Mouse (Mus musculus) neural tube, embryonic 14.5 days (tissue): Measurements from ENCODE around the gene Comp. TPM values are rescaled to one million over a fixed set of nuclear protein-coding genes. Genes with fewer than 3 reads are reported as not detected.

Experiments used
- ATAC-seq: fragments of 200-750 bp; cut with Nextera tagmentation; 2 replicates; pipeline ENCODE4 v1.8.0; 2017; ENCODE audit warnings: low read depth, mild to moderate bottlenecking, moderate TSS enrichment, moderate library complexity
- H3K27ac ChIP-seq: fragments of 300-500 bp; sonication (generic); 2 replicates; pipeline ENCODE4 v1.5.1; 2014; ENCODE audit warnings: low read depth, mild to moderate bottlenecking, control low read depth, low read length, moderate library complexity, mixed read lengths
- H3K27me3 ChIP-seq: fragments of 300-500 bp; sonication (generic); 2 replicates; pipeline ENCODE4 v1.6.1; 2014; ENCODE audit warnings: low read length; ENCODE audit not compliant: control insufficient read depth, insufficient read depth
- H3K36me3 ChIP-seq: fragments of 300-500 bp; sonication (generic); 2 replicates; pipeline ENCODE4 v1.6.1; 2014; ENCODE audit warnings: low read length, mixed read lengths; ENCODE audit not compliant: control insufficient read depth, insufficient read depth
- H3K4me1 ChIP-seq: fragments of 300-500 bp; sonication (generic); 2 replicates; pipeline ENCODE4 v1.6.1; 2014; ENCODE audit warnings: low read length; ENCODE audit not compliant: control insufficient read depth, insufficient read depth
- H3K4me2 ChIP-seq: fragments of 300-500 bp; sonication (generic); 2 replicates; pipeline ENCODE4 v1.6.1; 2014; ENCODE audit warnings: mild to moderate bottlenecking, low read depth, low read length, control low read depth
- H3K4me3 ChIP-seq: fragments of 300-500 bp; sonication (generic); 2 replicates; pipeline ENCODE4 v1.5.1; 2014; ENCODE audit warnings: low read depth, low read length, control low read depth, mixed read lengths
- H3K9ac ChIP-seq: fragments of 300-500 bp; sonication (generic); replicated peaks from 2 replicates; pipeline ENCODE4 v1.6.1; 2014; ENCODE audit warnings: low read depth, mild to moderate bottlenecking, control low read depth, low read length, mixed read lengths
- H3K9me3 ChIP-seq: fragments of 300-500 bp; sonication (generic); 2 replicates; pipeline ENCODE4 v1.6.1; 2016; ENCODE audit warnings: low read length; ENCODE audit not compliant: control insufficient read depth
- WGBS: fragments of 180-500 bp; shearing (Covaris S2); extraction: QIAGEN DNeasy Blood & Tissue Kit; methylation state at CpG from one replicate; pipeline ENCODE4 v1.1.7; 2014; 5-methylcytosine and 5-hydroxymethylcytosine counted together
- polyA plus RNA-seq: library from polyadenylated mRNA; unstranded; fragments of >200 nt; fragmentation: Nextera tagmentation; extraction: Ambion mirVana; gene quantifications from 2 replicates; pipeline ENCODE4 v1.2.1, GENCODE M21; 2014

Comp gene
- polyA plus RNA-seq, 1 experiment from 2014 or later = 0.20 TPM

DNA sequence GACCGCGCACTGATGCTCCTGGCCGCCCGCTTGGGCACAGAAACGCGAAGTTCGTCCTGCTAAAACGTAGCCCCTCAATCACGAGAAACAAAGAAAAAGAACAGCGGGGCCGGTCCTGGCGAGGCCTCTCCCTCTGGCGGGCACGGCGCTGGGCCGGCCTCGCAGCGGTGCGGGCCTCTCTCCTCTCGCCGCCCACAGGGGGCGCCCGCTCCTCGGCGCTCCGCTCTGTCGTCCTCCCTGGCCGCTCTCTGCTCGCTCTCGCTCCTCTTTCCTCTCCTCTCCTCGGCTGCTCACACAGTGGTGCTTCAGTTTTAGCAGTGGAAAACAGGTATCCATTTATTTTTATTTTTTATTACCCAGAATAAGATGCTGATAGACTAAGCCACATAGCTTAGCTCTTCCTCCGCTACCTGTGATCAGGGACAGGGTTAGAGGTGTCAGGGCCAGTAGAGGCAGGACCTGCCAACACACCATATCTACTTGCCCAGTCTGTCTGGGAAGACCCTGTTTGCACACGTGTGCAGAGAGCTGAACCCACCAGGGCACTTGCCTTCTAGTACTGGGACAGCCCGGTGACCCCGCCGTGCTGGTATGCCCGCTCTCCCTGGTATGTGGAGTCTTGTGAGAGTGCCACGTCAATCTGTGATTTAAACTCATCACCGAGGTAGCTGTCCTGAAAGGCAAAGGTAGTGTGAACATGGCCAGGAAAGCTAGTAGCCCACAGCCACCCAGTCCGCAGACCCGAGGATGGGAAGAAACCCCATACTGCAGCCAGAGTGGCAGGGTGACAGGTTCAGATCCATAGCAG lies 41.1 kb upstream of the Comp start:
- 23% methylated on average over 41 of the region's 41 CpGs for WGBS
- H3K27ac ChIP-seq = peak overlapping the region; percentile 28; the same call in 1 of the 2 replicates
- no peaks in the 10 kb centered on the region for H3K27me3 ChIP-seq
- ATAC-seq = peak; percentile 77; the same call in 1 of the 2 replicates
- H3K4me2 ChIP-seq = no peak overlapping the region
- no peaks in the 10 kb centered on the region for H3K9me3 ChIP-seq
- no peak overlapping the region for H3K9ac ChIP-seq
- peaks cover 21% of the 10 kb centered on the region for H3K4me1 ChIP-seq
- peaks cover 79% of the 10 kb centered on the region for H3K36me3 ChIP-seq
- H3K4me3 ChIP-seq = 0 out of 2 replicates have a peak overlapping the region, but pooled peaks have one; percentile 3

GRCm38 (mm10) chr8:70332878-70333202 lies 40.5 kb upstream of the Comp start:
- Histone ChIP-seq H3K9ac (no peak overlapping the region), H3K27me3 (no peaks in the 10 kb centered on the region), H3K4me3 (no peak overlapping the region), H3K9me3 (no peaks in the 10 kb centered on the region), H3K36me3 (peaks cover 81% of the 10 kb centered on the region), H3K4me1 (peaks cover 21% of the 10 kb centered on the region), H3K27ac (no peak overlapping the region), H3K4me2 (no peak overlapping the region)
- 90% methylated on average over 6 of the region's 6 CpGs for WGBS
- ATAC-seq = no peak

DNA sequence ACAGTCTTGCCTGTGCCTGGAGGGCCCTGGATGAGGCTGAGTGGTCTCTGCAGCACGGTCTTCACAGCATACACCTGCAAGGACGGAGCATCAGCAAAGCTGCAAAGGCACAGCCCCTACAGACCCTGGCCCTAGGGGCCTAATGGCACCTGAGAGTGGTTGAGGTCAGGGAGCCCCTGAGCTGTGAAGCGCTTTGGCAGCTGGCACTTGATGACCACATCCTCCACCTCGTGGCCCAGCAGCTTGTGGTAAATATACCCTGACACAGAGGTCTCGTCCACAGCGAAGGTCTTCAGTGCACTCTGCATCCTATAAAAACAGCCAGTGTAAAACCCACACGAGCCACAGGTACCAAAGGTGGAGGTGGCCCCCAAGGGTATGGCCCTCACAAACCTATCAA lies 34.4 kb upstream of the Comp start:
- no peaks in the 10 kb centered on the region for H3K9me3 ChIP-seq

GRCm38 (mm10) chr8:70340659-70341058 lies 32.7 kb upstream of the Comp start:
- Histone ChIP-seq H3K27ac (no peak overlapping the region), H3K9me3 (no peaks in the 10 kb centered on the region), H3K36me3 (peaks cover 58% of the 10 kb centered on the region), H3K4me1 (no peaks in the 10 kb centered on the region), H3K9ac (no peak overlapping the region), H3K27me3 (no peaks in the 10 kb centered on the region), H3K4me3 (no peak overlapping the region), H3K4me2 (no peak overlapping the region)
- 93% methylated on average over 7 of the region's 7 CpGs for WGBS
- no peak for ATAC-seq

More for the DNA sequence above, 34.4 kb upstream of the Comp start:
- Histone ChIP-seq H3K27ac (no peak overlapping the region), H3K36me3 (peaks cover 76% of the 10 kb centered on the region), H3K27me3 (no peaks in the 10 kb centered on the region), H3K9ac (no peak overlapping the region), H3K4me1 (no peaks in the 10 kb centered on the region), H3K4me3 (no peak overlapping the region), H3K4me2 (no peak overlapping the region)
- no peak for ATAC-seq
- 95% methylated on average over 7 of the region's 7 CpGs for WGBS

GRCm38 (mm10) chr8:70342007-70342406 lies 31.4 kb upstream of the Comp start:
- Histone ChIP-seq H3K36me3 (peaks cover 45% of the 10 kb centered on the region), H3K27ac (no peak overlapping the region), H3K9me3 (no peaks in the 10 kb centered on the region), H3K4me2 (no peak overlapping the region), H3K27me3 (no peaks in the 10 kb centered on the region), H3K4me1 (no peaks in the 10 kb centered on the region), H3K9ac (no peak overlapping the region), H3K4me3 (no peak overlapping the region)
- no peak for ATAC-seq
- WGBS = 94% methylated on average over 14 of the region's 14 CpGs

DNA sequence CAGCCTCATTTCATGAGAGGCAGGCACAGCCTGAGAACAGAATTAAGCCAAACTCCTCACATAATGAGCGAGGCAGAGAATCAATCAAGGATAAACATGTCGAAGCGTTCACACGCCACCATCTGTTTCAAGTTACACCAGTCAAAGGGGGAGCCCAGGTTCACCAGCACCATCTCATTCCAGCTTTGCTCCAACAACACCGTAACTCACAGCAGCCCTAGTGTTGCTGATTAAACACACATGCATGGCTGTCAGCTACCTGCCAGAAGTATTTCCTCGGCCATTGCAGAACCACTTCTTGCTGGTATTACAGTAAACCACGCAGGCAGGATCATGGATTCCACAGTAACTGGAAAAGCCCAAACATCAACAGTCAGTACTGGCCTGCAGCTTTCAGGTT lies 30.3 kb upstream of the Comp start:
- Histone ChIP-seq H3K4me2 (no peak overlapping the region), H3K9ac (no peak overlapping the region), H3K4me3 (no peak overlapping the region), H3K27me3 (no peaks in the 10 kb centered on the region), H3K36me3 (peaks cover 34% of the 10 kb centered on the region), H3K4me1 (no peaks in the 10 kb centered on the region), H3K9me3 (no peaks in the 10 kb centered on the region), H3K27ac (no peak overlapping the region)
- 78% methylated on average over 7 of the region's 7 CpGs for WGBS
- ATAC-seq = no peak

GRCm38 (mm10) chr8:70343696-70344095 lies 29.7 kb upstream of the Comp start:
- 65% methylated on average over 6 of the region's 6 CpGs for WGBS
- Histone ChIP-seq H3K9me3 (no peaks in the 10 kb centered on the region), H3K4me3 (no peak overlapping the region), H3K27me3 (no peaks in the 10 kb centered on the region), H3K36me3 (peaks cover 29% of the 10 kb centered on the region; the same call in 1 of the 2 replicates), H3K4me1 (no peaks in the 10 kb centered on the region), H3K4me2 (no peak overlapping the region), H3K27ac (no peak overlapping the region), H3K9ac (no peak overlapping the region)
- ATAC-seq = peak; percentile 52; the same call in 1 of the 2 replicates

- Histone ChIP-seq H3K4me1 (no peaks in the 10 kb centered on the region), H3K9ac (no peak overlapping the region), H3K36me3 (peaks cover 26% of the 10 kb centered on the region), H3K4me3 (no peak overlapping the region), H3K27me3 (no peaks in the 10 kb centered on the region), H3K9me3 (no peaks in the 10 kb centered on the region), H3K4me2 (no peak overlapping the region), H3K27ac (no peak overlapping the region; the same call in 1 of the 2 replicates)
- whole genome bisulfite sequencing = 95% methylated on average over 2 of the region's 2 CpGs
- ATAC-seq = no peak
These were observed 29.1 kb upstream of the Comp start for GRCm38 (mm10) chr8:70344279-70344678.

DNA sequence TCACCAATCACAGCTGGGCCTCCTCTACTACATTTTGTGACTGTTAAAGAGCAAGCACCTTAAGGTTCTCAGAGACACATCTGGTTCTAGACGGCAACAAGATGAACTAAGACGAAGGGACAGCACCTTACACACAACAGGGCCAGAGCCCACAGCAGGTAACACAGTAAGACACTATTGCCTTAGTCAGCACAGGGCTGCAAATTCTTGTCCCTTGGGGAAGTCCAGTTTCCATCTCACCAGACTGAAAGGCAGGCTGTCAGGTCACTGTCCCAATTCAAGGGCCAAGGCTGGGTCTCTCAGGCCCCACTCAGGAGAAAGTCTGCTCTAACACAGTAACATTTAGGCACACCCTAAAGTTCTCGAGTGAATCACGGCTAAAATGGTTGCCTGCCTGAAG lies 25.9 kb upstream of the Comp start:
- 92% methylated on average over 4 of the region's 4 CpGs for WGBS
- Histone ChIP-seq H3K4me1 (peaks cover 25% of the 10 kb centered on the region), H3K27me3 (no peaks in the 10 kb centered on the region), H3K36me3 (peaks cover 7% of the 10 kb centered on the region), H3K4me2 (no peak overlapping the region), H3K9me3 (no peaks in the 10 kb centered on the region), H3K9ac (no peak overlapping the region), H3K27ac (no peak overlapping the region), H3K4me3 (no peak overlapping the region)
- no peak for ATAC-seq
